19 mouse cellular contexts compared by ENCODE assay signal in genomic region chr4:88802954-88803353, GRCm38 (mm10). TPM values are rescaled to one million over a fixed set of nuclear protein-coding genes. Genes with fewer than 3 reads are reported as not detected.
ATAC-seq lines count a peak whose summit lies in the region.
"Not testable (repeated sequence)": the region's sequence is repeated elsewhere in the genome, so short reads cannot be mapped to it uniquely, and the experiment has no call there.
"Had no signal": no experiment of that assay in that cellular context is flagged by ENCODE, and none has a peak within 500 bp of the region (broad histone marks: within the 10 kb centered on the region; RNA-seq: fewer than 3 reads in every experiment).

Gene Gm13287, plus strand, starts transcription at chr4:88803254.

- not testable (repeated sequence) for H3K4me1 ChIP-seq in embryonic facial prominence, embryonic 13.5 days; heart, embryonic 13.5 days; intestine, embryonic 15.5 days (replicated peaks); liver, embryonic 12.5 days; liver, embryonic 16.5 days (ENCODE audit: control insufficient read depth, low read depth, low read length); midbrain, embryonic 13.5 days (replicated peaks)

- not testable (repeated sequence) for H3K4me3 ChIP-seq in embryonic facial prominence, embryonic 13.5 days; heart, embryonic 13.5 days; intestine, embryonic 15.5 days (replicated peaks); liver, embryonic 12.5 days; liver, embryonic 16.5 days (ENCODE audit: low read depth, low read length); midbrain, embryonic 13.5 days (replicated peaks)

- not testable (repeated sequence) for H3K27me3 ChIP-seq in embryonic facial prominence, embryonic 13.5 days; intestine, embryonic 15.5 days (replicated peaks); liver, embryonic 12.5 days (replicated peaks); liver, embryonic 16.5 days (ENCODE audit: control insufficient read depth, insufficient read depth, low read depth, low read length)
- peaks cover 10% of the 10 kb centered on the region for H3K27me3 ChIP-seq in heart, embryonic 13.5 days (replicated peaks)
- peaks cover 14% of the 10 kb centered on the region; the same call in 1 of the 2 replicates for H3K27me3 ChIP-seq in midbrain, embryonic 13.5 days

- no CpG with 5 or more reads among the region's 29 CpGs for WGBS in embryonic facial prominence, embryonic 13.5 days
- no CpG with 5 or more reads among the region's 29 CpGs for WGBS in heart, embryonic 13.5 days
- no CpG with 5 or more reads among the region's 29 CpGs for WGBS in intestine, embryonic 15.5 days
- WGBS in liver, embryonic 12.5 days (ENCODE audit: insufficient replicate concordance): no CpG with 5 or more reads among the region's 29 CpGs
- WGBS in liver, embryonic 16.5 days (ENCODE audit: insufficient replicate concordance): no CpG with 5 or more reads among the region's 29 CpGs
- WGBS in midbrain, embryonic 13.5 days: no CpG with 5 or more reads among the region's 29 CpGs

- peak within 1 kb of the TSS; percentile 35; the same call in 1 of the 2 replicates for H3K4me2 ChIP-seq in embryonic facial prominence, embryonic 13.5 days
- peak within 1 kb of the TSS; percentile 49 for H3K4me2 ChIP-seq in heart, embryonic 13.5 days
- H3K4me2 ChIP-seq in intestine, embryonic 15.5 days (replicated peaks): peak within 1 kb of the TSS; percentile 28; the same call in 1 of the 2 replicates
- peak within 1 kb of the TSS; percentile 47 for H3K4me2 ChIP-seq in liver, embryonic 12.5 days
- peak within 1 kb of the TSS; percentile 27; the same call in 1 of the 2 replicates for H3K4me2 ChIP-seq in liver, embryonic 16.5 days (ENCODE audit: low read depth, low read length)
- 0 out of 2 replicates have a peak within 1 kb of the TSS, but pooled peaks have one; percentile 17 for H3K4me2 ChIP-seq in midbrain, embryonic 13.5 days (replicated peaks)

- H3K9me3 ChIP-seq in embryonic facial prominence, embryonic 13.5 days; heart, embryonic 13.5 days; intestine, embryonic 15.5 days; liver, embryonic 12.5 days (replicated peaks); liver, embryonic 16.5 days (replicated peaks; ENCODE audit: control insufficient read depth, low read length); midbrain, embryonic 13.5 days: not testable (repeated sequence)

- ATAC-seq in embryonic facial prominence, embryonic 13.5 days (ENCODE audit: insufficient number of reproducible peaks, insufficient read depth, low FRiP score, low TSS enrichment, low read depth); heart, embryonic 13.5 days (ENCODE audit: extremely low read depth, insufficient number of reproducible peaks, low FRiP score, low TSS enrichment); intestine, embryonic 15.5 days; liver, embryonic 12.5 days; liver, embryonic 16.5 days (ENCODE audit: low read depth); midbrain, embryonic 13.5 days: not testable (repeated sequence)

- not testable (repeated sequence) for H3K36me3 ChIP-seq in embryonic facial prominence, embryonic 13.5 days; heart, embryonic 13.5 days; intestine, embryonic 15.5 days; liver, embryonic 12.5 days; liver, embryonic 16.5 days (ENCODE audit: control insufficient read depth, insufficient read depth); midbrain, embryonic 13.5 days

- H3K9ac ChIP-seq in embryonic facial prominence, embryonic 13.5 days; heart, embryonic 13.5 days; intestine, embryonic 15.5 days; liver, embryonic 12.5 days; liver, embryonic 16.5 days (ENCODE audit: low read depth, low read length); midbrain, embryonic 13.5 days (replicated peaks): not testable (repeated sequence)

- not testable (repeated sequence) for H3K27ac ChIP-seq in embryonic facial prominence, embryonic 13.5 days; heart, embryonic 13.5 days (replicated peaks); intestine, embryonic 15.5 days; liver, embryonic 12.5 days; liver, embryonic 16.5 days (ENCODE audit: low read length); midbrain, embryonic 13.5 days

RNA-seq across cellular contexts. Expression of gene Gm13287, which starts in this region (rescaled TPM):
- not detected in 2 replicates for polyA plus RNA-seq in embryonic facial prominence, embryonic 13.5 days (2015; fragmentation: Nextera tagmentation; extraction: Ambion mirVana)
- polyA plus RNA-seq in heart, embryonic 13.5 days (2015; fragmentation: Nextera tagmentation; extraction: Ambion mirVana): not detected in 2 replicates
- polyA plus RNA-seq in intestine, embryonic 15.5 days (2015; fragmentation: Nextera tagmentation; extraction: Ambion mirVana): not detected in 2 replicates
- not detected in 2 replicates for polyA plus RNA-seq in liver, embryonic 12.5 days (2016; fragmentation: Nextera tagmentation; extraction: Ambion mirVana)
- polyA plus RNA-seq in liver, embryonic 16.5 days (2015; fragmentation: Nextera tagmentation; extraction: Ambion mirVana): not detected in 2 replicates
- not detected in 2 replicates for polyA plus RNA-seq in midbrain, embryonic 13.5 days (2015; fragmentation: Nextera tagmentation; extraction: Ambion mirVana)
- polyA plus RNA-seq: activated CD4-positive, CD25-positive, alpha-beta regulatory T cell, adult 4 months; CD4-positive, CD25-positive, alpha-beta regulatory T cell, adult 4 months; embryonic facial prominence, embryonic 11.5 days; embryonic facial prominence, embryonic 15.5 days; forebrain, embryonic 11.5 days; forebrain, embryonic 14.5 days; forebrain, postnatal 0 days; frontal cortex, adult 2 months; heart, embryonic 16.5 days; hindbrain, embryonic 11.5 days; hindbrain, embryonic 14.5 days; hindbrain, postnatal 0 days; inflammation-experienced regulatory T-cells, adult 6 months had no signal
